Mouse (Mus musculus): Measurements from ENCODE around the gene Lrrc2. TPM values are rescaled to one million over a fixed set of nuclear protein-coding genes. Genes with fewer than 3 reads are reported as not detected.
A peak's percentile ranks its signal among the peaks of the same experiment; 100 is the strongest.

Gene Lrrc2
- polyA plus RNA-seq (2016; fragmentation: Nextera tagmentation; extraction: Ambion mirVana), result 0.14 and 0.15 TPM in 2 replicates

- H3K4me1 ChIP-seq, result peaks cover 26% of the 10 kb centered on the region
- no peaks in the 10 kb centered on the region for H3K9me3 ChIP-seq
- H3K4me3 ChIP-seq, result no peak within 1 kb of the TSS
- DNase-seq (ENCODE audit: low spot score), result no peak
- no peaks in the 10 kb centered on the region for H3K36me3 ChIP-seq (replicated peaks)
- peaks cover 87% of the 10 kb centered on the region for H3K27me3 ChIP-seq (replicated peaks; ENCODE audit: low read depth, poor library complexity, severe bottlenecking)
- H3K27ac ChIP-seq (replicated peaks), result no peak within 1 kb of the TSS
- WGBS, result 89% methylated on average over 11 of the region's 11 CpGs
These were observed at the start of gene Lrrc2 for GRCm38 (mm10) chr9:110951397-110951796. Lrrc2 (plus strand) TSS chr9:110951545.

- H3K36me3 ChIP-seq (replicated peaks), result no peaks in the 10 kb centered on the region
- H3K9me3 ChIP-seq, result no peaks in the 10 kb centered on the region
- H3K4me3 ChIP-seq, result no peak overlapping the region
- peaks cover 3% of the 10 kb centered on the region; the same call in 1 of the 2 replicates for H3K4me1 ChIP-seq
- 90% methylated on average over 4 of the region's 4 CpGs for WGBS
- no peak overlapping the region for H3K27ac ChIP-seq (replicated peaks)
- no peak for DNase-seq (ENCODE audit: low spot score)
- H3K27me3 ChIP-seq (replicated peaks; ENCODE audit: low read depth, poor library complexity, severe bottlenecking), result 0 out of 2 replicates have a peak, but pooled peaks cover 4% of the 10 kb centered on the region
These were observed 49.1 kb upstream of the Lrrc2 start for GRCm38 (mm10) chr9:110902271-110902670.

GRCm38 (mm10) chr9:110907201-110907837 lies 44.0 kb upstream of the Lrrc2 start:
- Histone ChIP-seq H3K36me3 (replicated peaks) (no peaks in the 10 kb centered on the region), H3K9me3 (no peaks in the 10 kb centered on the region), H3K4me3 (no peak overlapping the region), H3K4me1 (peaks cover 5% of the 10 kb centered on the region), H3K27me3 (replicated peaks; ENCODE audit: low read depth, poor library complexity, severe bottlenecking) (no peaks in the 10 kb centered on the region), H3K27ac (replicated peaks) (no peak overlapping the region)
- WGBS, result 92% methylated on average over 11 of the region's 11 CpGs
- no peak for DNase-seq (ENCODE audit: low spot score)

- 80% methylated on average over 4 of the region's 4 CpGs for WGBS
- H3K9me3 ChIP-seq, result no peaks in the 10 kb centered on the region
- no peak overlapping the region for H3K27ac ChIP-seq (replicated peaks)
- H3K36me3 ChIP-seq (replicated peaks), result no peaks in the 10 kb centered on the region
- H3K27me3 ChIP-seq (replicated peaks; ENCODE audit: low read depth, poor library complexity, severe bottlenecking), result no peaks in the 10 kb centered on the region
- peaks cover 8% of the 10 kb centered on the region for H3K4me1 ChIP-seq
- no peak for DNase-seq (ENCODE audit: low spot score)
- no peak overlapping the region for H3K4me3 ChIP-seq
These were observed 43.3 kb upstream of the Lrrc2 start for GRCm38 (mm10) chr9:110907838-110908630.

- Histone ChIP-seq H3K27ac (replicated peaks) (no peak overlapping the region), H3K4me1 (peaks cover 8% of the 10 kb centered on the region), H3K4me3 (no peak overlapping the region), H3K9me3 (no peaks in the 10 kb centered on the region), H3K27me3 (replicated peaks; ENCODE audit: low read depth, poor library complexity, severe bottlenecking) (no peaks in the 10 kb centered on the region), H3K36me3 (replicated peaks) (no peaks in the 10 kb centered on the region)
- WGBS, result 86% methylated on average over 3 of the region's 3 CpGs
- no peak for DNase-seq (ENCODE audit: low spot score)
These were observed 42.7 kb upstream of the Lrrc2 start for GRCm38 (mm10) chr9:110908631-110909016.

- Histone ChIP-seq H3K4me1 (peaks cover 8% of the 10 kb centered on the region), H3K27ac (replicated peaks) (no peak overlapping the region), H3K4me3 (no peak overlapping the region), H3K27me3 (replicated peaks; ENCODE audit: low read depth, poor library complexity, severe bottlenecking) (no peaks in the 10 kb centered on the region), H3K9me3 (no peaks in the 10 kb centered on the region), H3K36me3 (replicated peaks) (no peaks in the 10 kb centered on the region)
- 80% methylated on average over 6 of the region's 6 CpGs for WGBS
- no peak for DNase-seq (ENCODE audit: low spot score)
These were observed 41.9 kb upstream of the Lrrc2 start for GRCm38 (mm10) chr9:110909371-110909967.

GRCm38 (mm10) chr9:110914631-110915236 lies 36.6 kb upstream of the Lrrc2 start:
- 65% methylated on average over 21 of the region's 21 CpGs for WGBS
- Histone ChIP-seq H3K9me3 (no peaks in the 10 kb centered on the region), H3K4me1 (peaks cover 8% of the 10 kb centered on the region), H3K27me3 (replicated peaks; ENCODE audit: low read depth, poor library complexity, severe bottlenecking) (no peaks in the 10 kb centered on the region), H3K36me3 (replicated peaks) (no peaks in the 10 kb centered on the region), H3K4me3 (no peak overlapping the region), H3K27ac (replicated peaks) (no peak overlapping the region)
- no peak for DNase-seq (ENCODE audit: low spot score)

GRCm38 (mm10) chr9:110915466-110915865 lies 35.9 kb upstream of the Lrrc2 start:
- no peak for DNase-seq (ENCODE audit: low spot score)
- no peaks in the 10 kb centered on the region for H3K9me3 ChIP-seq
- H3K4me1 ChIP-seq, result peaks cover 8% of the 10 kb centered on the region
- no peak overlapping the region for H3K4me3 ChIP-seq
- H3K27me3 ChIP-seq (replicated peaks; ENCODE audit: low read depth, poor library complexity, severe bottlenecking), result no peaks in the 10 kb centered on the region
- H3K36me3 ChIP-seq (replicated peaks), result no peaks in the 10 kb centered on the region
- WGBS, result 74% methylated on average over 8 of the region's 8 CpGs
- no peak overlapping the region for H3K27ac ChIP-seq (replicated peaks)

GRCm38 (mm10) chr9:110916786-110917185 lies 34.6 kb upstream of the Lrrc2 start, which contains the start of gene Fam240a:
Fam240a (minus strand) TSS chr9:110916861.
- Histone ChIP-seq H3K4me3 (no peak within 1 kb of the TSS), H3K4me1 (peaks cover 13% of the 10 kb centered on the region), H3K27me3 (replicated peaks; ENCODE audit: low read depth, poor library complexity, severe bottlenecking) (no peaks in the 10 kb centered on the region), H3K27ac (replicated peaks) (no peak within 1 kb of the TSS), H3K9me3 (no peaks in the 10 kb centered on the region), H3K36me3 (replicated peaks) (no peaks in the 10 kb centered on the region)
- 92% methylated on average over 7 of the region's 7 CpGs for WGBS
- no peak for DNase-seq (ENCODE audit: low spot score)

- H3K36me3 ChIP-seq (replicated peaks), result no peaks in the 10 kb centered on the region
- H3K27me3 ChIP-seq (replicated peaks; ENCODE audit: low read depth, poor library complexity, severe bottlenecking), result no peaks in the 10 kb centered on the region
- peak; percentile 25 for DNase-seq (ENCODE audit: low spot score)
- peaks cover 5% of the 10 kb centered on the region for H3K4me1 ChIP-seq
- no peak overlapping the region for H3K27ac ChIP-seq (replicated peaks)
- H3K9me3 ChIP-seq, result no peaks in the 10 kb centered on the region
- H3K4me3 ChIP-seq, result no peak overlapping the region
- WGBS, result 63% methylated on average over 15 of the region's 15 CpGs
These were observed 30.5 kb upstream of the Lrrc2 start for GRCm38 (mm10) chr9:110920665-110921419.

- Histone ChIP-seq H3K4me3 (no peak overlapping the region), H3K27me3 (replicated peaks; ENCODE audit: low read depth, poor library complexity, severe bottlenecking) (no peaks in the 10 kb centered on the region), H3K27ac (replicated peaks) (no peak overlapping the region), H3K4me1 (peaks cover 5% of the 10 kb centered on the region), H3K9me3 (no peaks in the 10 kb centered on the region), H3K36me3 (replicated peaks) (no peaks in the 10 kb centered on the region)
- WGBS, result 22% methylated on average over 7 of the region's 7 CpGs
- peak; percentile 84 for DNase-seq (ENCODE audit: low spot score)
These were observed 28.6 kb upstream of the Lrrc2 start for GRCm38 (mm10) chr9:110922759-110923158.

GRCm38 (mm10) chr9:110931573-110931972 lies 19.8 kb upstream of the Lrrc2 start:
- Histone ChIP-seq H3K4me1 (0 out of 2 replicates have a peak, but pooled peaks cover 3% of the 10 kb centered on the region), H3K36me3 (replicated peaks) (no peaks in the 10 kb centered on the region), H3K9me3 (no peaks in the 10 kb centered on the region), H3K27me3 (replicated peaks; ENCODE audit: low read depth, poor library complexity, severe bottlenecking) (no peaks in the 10 kb centered on the region), H3K27ac (replicated peaks) (no peak overlapping the region), H3K4me3 (no peak overlapping the region)
- DNase-seq (ENCODE audit: low spot score), result no peak
- WGBS, result 77% methylated on average over 6 of the region's 6 CpGs
